Mouse (Mus musculus): ENCODE measurements at regions not wholly inside any gene's neighbourhood (a gene's known extent, or its start where the extent isn't known, plus 50 kb on each side); places are given as distances from the start of the nearest gene placed in this dataset.

DNA sequence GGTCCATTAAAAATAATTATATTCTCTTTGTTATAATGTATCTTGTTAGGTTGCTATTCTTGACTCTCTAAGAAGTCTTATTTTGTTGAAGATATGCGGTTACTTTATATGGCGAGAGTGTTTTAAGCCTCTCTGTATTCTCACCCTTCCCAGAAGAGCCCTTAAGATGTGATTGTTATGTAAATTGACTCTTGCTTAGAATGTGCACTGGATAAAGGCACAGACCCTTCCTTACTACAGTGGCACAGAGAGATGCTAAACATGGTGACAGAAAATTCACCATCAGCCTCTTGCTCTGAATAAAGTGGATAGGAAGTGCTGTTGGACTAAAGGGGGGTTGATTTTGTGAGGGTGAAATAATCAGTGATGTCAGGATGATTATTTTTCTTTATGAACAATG lies 370.1 kb downstream of the Arl4a start:
- TF ChIP-seq CTCF (IDR thresholded peaks at IDR 0.05; ENCODE audit: low read depth) (no peak), EP300 (IDR thresholded peaks at IDR 0.05; ENCODE audit: low read depth) (no peak)

Measured in heart, postnatal 0 days (tissue).